Mouse (Mus musculus) gastrocnemius, adult 8-10 months (tissue): Measurements from ENCODE around the gene Ap1b1. TPM values are rescaled to one million over a fixed set of nuclear protein-coding genes. Genes with fewer than 3 reads are reported as not detected.
A peak's percentile ranks its signal among the peaks of the same experiment; 100 is the strongest.

ENCODE experiments used
- DNase-seq, 2 experiments: peaks; one replicate each; pipeline ENCODE4 v3.0.0; 2022; ENCODE audit warnings: low spot score in 2 of 2
- total RNA-seq, 4 experiments: library from RNA; stranded (reverse); gene quantifications; 2 replicates each; pipeline ENCODE4 v1.2.4; 2022

Ap1b1 gene
- total RNA-seq, 4 experiments from 2014 or later = 33.1 to 38.3 (median 37.8) TPM

GRCm38 (mm10) chr11:5032706-5033105 lies 46.1 kb downstream of the Ap1b1 start:
- DNase-seq = no peak

- DNase-seq = peak; percentile 45 to 64
Measured at GRCm38 (mm10) chr11:5033136-5033535, 46.5 kb downstream of the Ap1b1 start.

GRCm38 (mm10) chr11:5035421-5035820 lies 48.8 kb downstream of the Ap1b1 start:
- DNase-seq = no peak

GRCm38 (mm10) chr11:5037146-5037854 lies 50.7 kb downstream of the Ap1b1 start:
- DNase-seq = peak in 1 of 2 experiments; percentile 53

- DNase-seq = no peak
Measured at GRCm38 (mm10) chr11:5040585-5040984, 54.0 kb downstream of the Ap1b1 start.

GRCm38 (mm10) chr11:5041144-5041780 lies 54.6 kb downstream of the Ap1b1 start:
- no peak for DNase-seq

GRCm38 (mm10) chr11:5042645-5043381 lies 56.2 kb downstream of the Ap1b1 start:
- no peak for DNase-seq

- no peak for DNase-seq
Measured at GRCm38 (mm10) chr11:5046321-5046926, 59.8 kb downstream of the Ap1b1 start.

- no peak for DNase-seq
Measured at GRCm38 (mm10) chr11:5051629-5052028, 65.0 kb downstream of the Ap1b1 start.

GRCm38 (mm10) chr11:5052200-5052854 lies 65.7 kb downstream of the Ap1b1 start:
- no peak for DNase-seq

- DNase-seq = no peak
Measured at GRCm38 (mm10) chr11:5054151-5054550, 67.5 kb downstream of the Ap1b1 start.

GRCm38 (mm10) chr11:5054874-5055273 lies 68.2 kb downstream of the Ap1b1 start:
- DNase-seq = no peak

GRCm38 (mm10) chr11:5055945-5056938 lies 69.6 kb downstream of the Ap1b1 start:
- no peak for DNase-seq

GRCm38 (mm10) chr11:5057064-5057463 lies 70.4 kb downstream of the Ap1b1 start:
- DNase-seq = no peak

- DNase-seq = no peak
Measured at GRCm38 (mm10) chr11:5057541-5057855, 70.9 kb downstream of the Ap1b1 start.

- no peak for DNase-seq
Measured at GRCm38 (mm10) chr11:5057856-5058641, 71.4 kb downstream of the Ap1b1 start, which contains the start of gene Rasl10a. TSS of gene Rasl10a (plus strand) at chr11:5058128.

- DNase-seq = no peak
Measured at GRCm38 (mm10) chr11:5058783-5059182, 72.2 kb downstream of the Ap1b1 start.

- DNase-seq = no peak
Measured at GRCm38 (mm10) chr11:5059230-5059629, 72.6 kb downstream of the Ap1b1 start.

GRCm38 (mm10) chr11:5059704-5060156 lies 73.1 kb downstream of the Ap1b1 start:
- DNase-seq = no peak
